Mouse (Mus musculus) liver, postnatal 0 days (tissue): ENCODE results near the gene Map2k7.

Experiments
- CTCF ChIP-seq: sonication (generic); IDR thresholded peaks from 2 replicates; pipeline ENCODE4 v1.5.1; 2016; ENCODE audit warnings: antibody characterized with exemption, low read depth
- EP300 ChIP-seq: IDR thresholded peaks from 2 replicates; pipeline ENCODE4 v1.6.1; 2016; ENCODE audit warnings: antibody characterized with exemption, low read depth, mild to moderate bottlenecking

GRCm38 (mm10) chr8:4238434-4239192 is at the start of gene Map2k7, which contains the start of gene Gm49320:
- TF ChIP-seq CTCF: peak; percentile 73
- TF ChIP-seq EP300: no peak
